Mouse (Mus musculus) myocyte (in vitro differentiated cells): ENCODE measurements around the gene Otos. TPM values are rescaled to one million over a fixed set of nuclear protein-coding genes. Genes with fewer than 3 reads are reported as not detected.

Experiments
- H3K27me3 ChIP-seq: one replicate; pipeline ENCODE4 v1.6.1; 2011; ENCODE audit not compliant: control insufficient read depth, insufficient read depth, insufficient read length
- H3K36me3 ChIP-seq: one replicate; pipeline ENCODE4 v1.6.1; 2011; ENCODE audit not compliant: control insufficient read depth, insufficient read depth
- H3K4me2 ChIP-seq: one replicate; pipeline ENCODE4 v1.6.1; 2011; ENCODE audit warnings: low read depth, control low read depth
- H3K4me3 ChIP-seq: one replicate; pipeline ENCODE4 v1.5.1; 2011; ENCODE audit warnings: mild to moderate bottlenecking, control low read depth, moderate library complexity
- H3K79me2 ChIP-seq: one replicate; pipeline ENCODE4 v1.6.1; 2011; ENCODE audit not compliant: control insufficient read depth, insufficient read depth
- H3ac ChIP-seq: one replicate; pipeline ENCODE4 v1.6.1; 2011; ENCODE audit not compliant: control insufficient read depth, insufficient read length
- CEBPB ChIP-seq: IDR thresholded peaks from 2 replicates; pipeline ENCODE4 v1.6.1; 2011; ENCODE audit warnings: mild to moderate bottlenecking, moderate library complexity; ENCODE audit not compliant: poor library complexity, insufficient read depth, severe bottlenecking
- E2F4 ChIP-seq: IDR thresholded peaks from one replicate; pipeline ENCODE4 v1.6.1; 2011; ENCODE audit warnings: mild to moderate bottlenecking, control low read depth, moderate library complexity; ENCODE audit not compliant: insufficient read depth
- MAX ChIP-seq: IDR thresholded peaks from one replicate; pipeline ENCODE4 v1.6.1; 2011; ENCODE audit warnings: low read depth, mild to moderate bottlenecking, control low read depth
- MYOD1 ChIP-seq, 3 experiments: IDR thresholded peaks; one replicate each; pipeline ENCODE4 v1.6.1; 2011; ENCODE audit warnings: control low read depth in 2 of 3, low read depth in 2 of 3, mild to moderate bottlenecking in 2 of 3, moderate library complexity in 1 of 3; ENCODE audit not compliant: insufficient read length in 2 of 3, control insufficient read depth in 1 of 3
- MYOG ChIP-seq, 3 experiments: IDR thresholded peaks; one replicate each; pipeline ENCODE4 v1.6.1; 2011; ENCODE audit warnings: control low read depth in 2 of 3, low read depth in 2 of 3, mild to moderate bottlenecking in 2 of 3; ENCODE audit not compliant: insufficient read length in 2 of 3, control insufficient read depth in 1 of 3, insufficient read depth in 1 of 3
- POLR2A ChIP-seq: IDR thresholded peaks from one replicate; pipeline ENCODE4 v1.6.1; 2011; ENCODE audit warnings: low read depth, mild to moderate bottlenecking, control low read depth, moderate library complexity; ENCODE audit not compliant: insufficient read length
- POLR2AphosphoS2 ChIP-seq: IDR thresholded peaks from one replicate; pipeline ENCODE4 v1.6.1; 2011; ENCODE audit warnings: low read depth, control low read depth; ENCODE audit not compliant: insufficient read length
- REST ChIP-seq: IDR thresholded peaks from one replicate; pipeline ENCODE4 v1.6.1; 2011; ENCODE audit warnings: mild to moderate bottlenecking, control low read depth, moderate library complexity; ENCODE audit not compliant: insufficient read depth, insufficient read length
- SRF ChIP-seq: IDR thresholded peaks from one replicate; pipeline ENCODE4 v1.6.1; 2011; ENCODE audit warnings: low read depth; ENCODE audit not compliant: control insufficient read depth, insufficient read length
- TCF12 ChIP-seq: IDR thresholded peaks from one replicate; pipeline ENCODE4 v1.6.1; 2011; ENCODE audit warnings: mild to moderate bottlenecking, control low read depth; ENCODE audit not compliant: poor library complexity, insufficient read depth, severe bottlenecking
- TCF3 ChIP-seq: IDR thresholded peaks from one replicate; pipeline ENCODE4 v1.6.1; 2011; ENCODE audit warnings: low read depth, control low read depth; ENCODE audit not compliant: insufficient read length
- USF1 ChIP-seq: IDR thresholded peaks from one replicate; pipeline ENCODE4 v1.6.1; 2011; ENCODE audit warnings: low read depth, mild to moderate bottlenecking, control low read depth, moderate library complexity
- polyA plus RNA-seq: library from polyadenylated mRNA; unstranded; fragments of >200 nt; fragmentation: generic; extraction: Trizol; gene quantifications from one replicate; pipeline ENCODE4 v1.2.1, GENCODE M21; 2012; ENCODE audit warnings: missing spikeins

Otos gene
- polyA plus RNA-seq, 1 experiment, result 1.2 TPM

- H3K4me2 ChIP-seq, result no peak overlapping the region
- H3K79me2 ChIP-seq, result no peaks in the 10 kb centered on the region
- no peaks in the 10 kb centered on the region for H3K36me3 ChIP-seq
- no peak overlapping the region for H3ac ChIP-seq
- peaks cover 22% of the 10 kb centered on the region for H3K27me3 ChIP-seq
- H3K4me3 ChIP-seq, result no peak overlapping the region
- no peak for TF ChIP-seq E2F4
These were observed 37.6 kb downstream of the Otos start for GRCm38 (mm10) chr1:92611008-92611407.

GRCm38 (mm10) chr1:92607711-92608110 is 40.9 kb downstream of the Otos start:
- Histone ChIP-seq H3K27me3 (peaks cover 42% of the 10 kb centered on the region), H3ac (no peak overlapping the region), H3K36me3 (no peaks in the 10 kb centered on the region), H3K79me2 (no peaks in the 10 kb centered on the region), H3K4me2 (no peak overlapping the region), H3K4me3 (no peak overlapping the region)
- TF ChIP-seq POLR2A, result no peak
- no peak for TF ChIP-seq E2F4
- TF ChIP-seq TCF3, result no peak
- TF ChIP-seq USF1, result no peak
- TF ChIP-seq TCF12, result no peak
- TF ChIP-seq MAX, result no peak
- TF ChIP-seq MYOD1 (IDR thresholded peaks at IDR 0.05; ENCODE audit: control insufficient read depth in 1 of 3, insufficient read length in 2 of 3, low read depth in 2 of 3), result no peak
- no peak for TF ChIP-seq MYOG (IDR thresholded peaks at IDR 0.05; ENCODE audit: control insufficient read depth in 1 of 3, insufficient read depth in 1 of 3, insufficient read length in 2 of 3, low read depth in 2 of 3)
- TF ChIP-seq SRF, result no peak
- no peak for TF ChIP-seq POLR2AphosphoS2
- no peak for TF ChIP-seq CEBPB
- no peak for TF ChIP-seq REST

GRCm38 (mm10) chr1:92605482-92605881 is 43.2 kb downstream of the Otos start, which contains the start of gene Olfr1410:
Gene Olfr1410, plus strand, starts transcription at chr1:92605782.
- Histone ChIP-seq H3ac (no peak within 1 kb of the TSS), H3K36me3 (no peaks in the 10 kb centered on the region), H3K4me2 (no peak within 1 kb of the TSS), H3K4me3 (no peak within 1 kb of the TSS), H3K79me2 (no peaks in the 10 kb centered on the region), H3K27me3 (peaks cover 42% of the 10 kb centered on the region)
- TF ChIP-seq MAX (no peak), REST (no peak), MYOD1 (IDR thresholded peaks at IDR 0.05; ENCODE audit: control insufficient read depth in 1 of 3, insufficient read length in 2 of 3, low read depth in 2 of 3) (no peak), TCF12 (no peak)

- H3K4me3 ChIP-seq, result no peak overlapping the region
- TF ChIP-seq TCF12 (no peak), TCF3 (no peak), REST (no peak), POLR2A (no peak), E2F4 (no peak), SRF (no peak), USF1 (no peak), CEBPB (no peak), MYOG (IDR thresholded peaks at IDR 0.05; ENCODE audit: control insufficient read depth in 1 of 3, insufficient read depth in 1 of 3, insufficient read length in 2 of 3, low read depth in 2 of 3) (no peak), MYOD1 (IDR thresholded peaks at IDR 0.05; ENCODE audit: control insufficient read depth in 1 of 3, insufficient read length in 2 of 3, low read depth in 2 of 3) (no peak), POLR2AphosphoS2 (no peak), MAX (no peak)
- peaks cover 37% of the 10 kb centered on the region for H3K27me3 ChIP-seq
- no peak overlapping the region for H3ac ChIP-seq
- H3K79me2 ChIP-seq, result no peaks in the 10 kb centered on the region
- no peak overlapping the region for H3K4me2 ChIP-seq
- no peaks in the 10 kb centered on the region for H3K36me3 ChIP-seq
These were observed 52.6 kb downstream of the Otos start for GRCm38 (mm10) chr1:92596019-92596418.

Other genes starting within 250 kb of the Otos start
- gene Ndufa10, start 175.0 kb downstream of the Otos start, polyA plus RNA-seq, result 162 TPM
- not detected for gene Olfr1416, start 163.7 kb downstream of the Otos start, polyA plus RNA-seq
- gene Olfr1415, start 152.7 kb downstream of the Otos start, polyA plus RNA-seq, result not detected
- gene Olfr1414, start 130.2 kb downstream of the Otos start, polyA plus RNA-seq, result not detected
- not detected for gene Olfr1413, start 77.5 kb downstream of the Otos start, polyA plus RNA-seq
- not detected for gene Olfr1412, start 63.1 kb downstream of the Otos start, polyA plus RNA-seq
- gene Olfr1411, start 54.4 kb downstream of the Otos start, polyA plus RNA-seq, result not detected
- gene Olfr1410, start 43.1 kb downstream of the Otos start, polyA plus RNA-seq, result not detected
- not detected for gene Olfr12, start 31.1 kb downstream of the Otos start, polyA plus RNA-seq
- 507 TPM for gene Cops9, start 6.9 kb downstream of the Otos start, polyA plus RNA-seq
- 930 TPM for gene Gpc1, start 182.8 kb upstream of the Otos start, polyA plus RNA-seq